Mouse (Mus musculus): ENCODE measurements around the gene Nrgn. TPM values are rescaled to one million over a fixed set of nuclear protein-coding genes. Genes with fewer than 3 reads are reported as not detected.

Gene Nrgn
- polyA plus RNA-seq (2014; fragmentation: Illumina TruSeq; extraction: RNeasy Lipid Tissue Mini Kit (QIAGEN cat#74804); ENCODE audit: insufficient read depth, low read depth, low replicate concordance): 13.8 TPM

DNA sequence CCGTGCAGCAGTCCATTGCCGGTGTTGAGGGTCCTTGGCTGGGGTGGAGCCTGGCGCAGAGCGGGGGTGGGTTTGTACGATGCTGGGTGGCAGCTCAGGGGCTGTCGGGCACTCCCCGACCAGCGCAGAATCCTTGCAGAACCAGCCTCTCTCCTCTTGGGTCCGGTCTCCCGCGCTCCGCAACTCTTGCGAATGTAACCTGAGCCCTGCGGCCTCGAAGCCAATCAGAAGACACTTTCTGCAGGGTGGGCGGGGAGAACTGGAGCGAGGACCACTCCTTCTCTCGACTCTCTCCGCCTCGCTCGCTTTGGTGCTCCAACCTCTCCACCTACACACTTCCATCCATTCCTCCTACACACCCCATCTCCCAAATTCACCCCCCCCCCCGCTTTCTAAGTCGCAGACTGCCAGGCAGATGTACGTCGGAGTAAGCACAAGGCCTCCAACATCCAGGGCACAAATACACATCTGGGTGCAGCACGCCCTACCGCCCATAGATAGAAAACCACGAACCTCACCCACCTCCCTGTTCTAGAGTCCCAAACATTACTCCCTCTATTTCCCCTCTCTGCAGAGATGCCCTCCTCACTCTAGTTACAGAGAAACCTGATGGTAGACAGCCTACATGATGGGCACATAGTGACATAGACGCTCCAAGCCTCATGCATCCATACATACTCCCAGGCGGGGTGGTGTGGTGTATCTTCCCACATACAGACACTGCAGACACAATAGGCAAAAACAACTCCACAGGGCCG lies at the start of gene Nrgn:
Nrgn (minus strand) TSS at position 369 of the 758 bp plus-strand sequence.

DNA sequence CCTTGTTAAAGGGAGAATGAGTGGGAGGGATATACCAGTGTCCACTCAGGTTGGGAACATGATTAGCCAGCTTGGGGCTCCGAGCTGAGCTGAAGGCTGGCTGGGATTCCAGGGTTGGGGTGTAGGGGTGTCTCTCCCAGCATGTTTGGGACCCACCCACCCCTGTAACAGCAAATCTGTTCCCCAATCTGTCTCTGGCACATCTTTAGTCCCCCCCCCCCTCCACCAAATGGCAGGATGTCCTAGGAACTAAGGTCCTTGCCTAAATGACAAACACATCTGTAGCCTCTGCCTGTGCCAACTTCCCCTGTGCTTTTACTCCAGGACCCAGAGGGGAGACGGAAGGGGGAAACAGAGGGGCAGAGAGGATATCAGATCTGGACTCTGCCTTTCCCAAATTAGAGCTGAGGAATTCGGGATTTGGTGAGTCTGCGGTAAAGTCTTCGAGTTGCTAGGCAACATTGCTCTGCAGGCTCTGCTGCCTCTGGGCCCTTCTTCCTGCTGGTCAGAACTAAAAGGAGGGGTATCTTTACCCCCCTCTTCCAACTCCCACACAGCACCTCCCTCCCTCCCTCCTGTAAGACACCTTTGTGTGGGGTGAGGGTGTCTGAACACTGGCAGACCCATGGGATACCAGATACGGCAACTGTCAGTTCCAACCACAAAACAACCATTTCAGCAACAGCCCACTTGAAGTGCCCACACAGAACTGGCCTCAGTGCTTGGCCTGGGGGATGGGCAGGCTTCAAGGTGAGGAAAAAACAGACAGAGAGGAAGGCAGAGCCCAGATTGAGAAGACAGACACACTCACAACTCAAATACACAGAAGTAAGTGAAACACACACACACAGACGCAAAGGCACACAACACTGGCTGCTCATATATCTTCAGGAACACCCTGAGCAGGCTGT lies 2.4 kb upstream of the Nrgn start, which contains the start of gene Siae:
Siae (plus strand) TSS at position 861 of the 911 bp plus-strand sequence.

GRCm38 (mm10) chr9:37539170-37540025 lies 13.3 kb downstream of the Nrgn start, which contains the start of gene Vsig2:
Gene Vsig2 (plus strand): TSS chr9:37539255.

GRCm38 (mm10) chr9:37527396-37528224 lies 25.1 kb downstream of the Nrgn start, which contains the start of gene Esam:
Gene Esam (plus strand): TSS chr9:37528078.

Other genes with a start within 250 kb of the Nrgn start
- 0.49 TPM for gene Ccdc15, start 204.5 kb downstream of the Nrgn start, polyA plus RNA-seq (2014; fragmentation: Illumina TruSeq; extraction: RNeasy Lipid Tissue Mini Kit (QIAGEN cat#74804); ENCODE audit: insufficient read depth, low read depth, low replicate concordance)
- gene Hepacam, start 185.6 kb downstream of the Nrgn start, polyA plus RNA-seq (2014; fragmentation: Illumina TruSeq; extraction: RNeasy Lipid Tissue Mini Kit (QIAGEN cat#74804); ENCODE audit: insufficient read depth, low read depth, low replicate concordance): 1.0 TPM
- gene Robo4, start 151.0 kb downstream of the Nrgn start, polyA plus RNA-seq (2014; fragmentation: Illumina TruSeq; extraction: RNeasy Lipid Tissue Mini Kit (QIAGEN cat#74804); ENCODE audit: insufficient read depth, low read depth, low replicate concordance): 26.5 TPM
- not detected for gene Robo3, start 119.7 kb downstream of the Nrgn start, polyA plus RNA-seq (2014; fragmentation: Illumina TruSeq; extraction: RNeasy Lipid Tissue Mini Kit (QIAGEN cat#74804); ENCODE audit: insufficient read depth, low read depth, low replicate concordance)
- 10.8 TPM for gene Msantd2, start 63.6 kb downstream of the Nrgn start, polyA plus RNA-seq (2014; fragmentation: Illumina TruSeq; extraction: RNeasy Lipid Tissue Mini Kit (QIAGEN cat#74804); ENCODE audit: insufficient read depth, low read depth, low replicate concordance)
- gene Esam, start 24.8 kb downstream of the Nrgn start, polyA plus RNA-seq (2014; fragmentation: Illumina TruSeq; extraction: RNeasy Lipid Tissue Mini Kit (QIAGEN cat#74804); ENCODE audit: insufficient read depth, low read depth, low replicate concordance): 191 TPM
- 27.5 TPM for gene Vsig2, start 13.6 kb downstream of the Nrgn start, polyA plus RNA-seq (2014; fragmentation: Illumina TruSeq; extraction: RNeasy Lipid Tissue Mini Kit (QIAGEN cat#74804); ENCODE audit: insufficient read depth, low read depth, low replicate concordance)
- gene Siae, start 2.8 kb upstream of the Nrgn start, polyA plus RNA-seq (2014; fragmentation: Illumina TruSeq; extraction: RNeasy Lipid Tissue Mini Kit (QIAGEN cat#74804); ENCODE audit: insufficient read depth, low read depth, low replicate concordance): 7.7 TPM
- 30.4 TPM for gene Spa17, start 60.8 kb upstream of the Nrgn start, polyA plus RNA-seq (2014; fragmentation: Illumina TruSeq; extraction: RNeasy Lipid Tissue Mini Kit (QIAGEN cat#74804); ENCODE audit: insufficient read depth, low read depth, low replicate concordance)
- 63.3 TPM for gene Tbrg1, start 104.4 kb upstream of the Nrgn start, polyA plus RNA-seq (2014; fragmentation: Illumina TruSeq; extraction: RNeasy Lipid Tissue Mini Kit (QIAGEN cat#74804); ENCODE audit: insufficient read depth, low read depth, low replicate concordance)
- not detected for gene Panx3, start 116.3 kb upstream of the Nrgn start, polyA plus RNA-seq (2014; fragmentation: Illumina TruSeq; extraction: RNeasy Lipid Tissue Mini Kit (QIAGEN cat#74804); ENCODE audit: insufficient read depth, low read depth, low replicate concordance)
- not detected for gene Olfr160, start 163.3 kb upstream of the Nrgn start, polyA plus RNA-seq (2014; fragmentation: Illumina TruSeq; extraction: RNeasy Lipid Tissue Mini Kit (QIAGEN cat#74804); ENCODE audit: insufficient read depth, low read depth, low replicate concordance)
- gene Olfr874, start 192.2 kb upstream of the Nrgn start, polyA plus RNA-seq (2014; fragmentation: Illumina TruSeq; extraction: RNeasy Lipid Tissue Mini Kit (QIAGEN cat#74804); ENCODE audit: insufficient read depth, low read depth, low replicate concordance): not detected
- gene Olfr875, start 219.0 kb upstream of the Nrgn start, polyA plus RNA-seq (2014; fragmentation: Illumina TruSeq; extraction: RNeasy Lipid Tissue Mini Kit (QIAGEN cat#74804); ENCODE audit: insufficient read depth, low read depth, low replicate concordance): not detected